Mouse (Mus musculus) CD8-positive naive resting alpha-beta T cell, adult 2 months (primary cell): Measurements from ENCODE around the gene Clec16a.

Experiments used
- DNase-seq, 2 experiments: peaks; one replicate each; pipeline ENCODE4 v3.0.0; 2022; ENCODE audit warnings: low read depth in 2 of 2, low spot score in 2 of 2

Gene Clec16a

GRCm38 (mm10) chr16:10762569-10763180 lies 217.5 kb downstream of the Clec16a start:
- no peak for DNase-seq

GRCm38 (mm10) chr16:10763540-10764264 lies 218.6 kb downstream of the Clec16a start:
- no peak for DNase-seq

- no peak for DNase-seq
Measured at GRCm38 (mm10) chr16:10764323-10764722, 219.2 kb downstream of the Clec16a start.

DNA sequence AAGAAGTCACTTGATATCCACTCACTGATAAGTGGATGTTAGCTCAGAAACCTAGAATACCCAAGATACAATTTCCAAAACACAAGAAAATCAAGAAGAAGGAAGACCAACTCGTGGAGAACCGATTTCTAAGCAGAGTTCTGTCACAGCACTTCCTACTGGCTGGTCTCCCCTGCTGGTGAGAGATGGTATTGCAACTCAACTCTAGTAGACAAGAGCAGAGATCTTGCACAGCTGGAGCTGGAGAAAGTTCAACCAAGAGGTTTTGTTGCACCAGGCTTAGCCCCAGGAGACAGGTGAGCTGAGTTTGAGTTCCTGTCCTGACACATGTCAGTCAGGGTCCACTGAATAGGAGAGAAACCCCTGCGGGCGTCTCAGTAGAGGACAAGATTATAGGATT lies 222.0 kb downstream of the Clec16a start:
- peak; percentile 79 to 82 for DNase-seq

DNA sequence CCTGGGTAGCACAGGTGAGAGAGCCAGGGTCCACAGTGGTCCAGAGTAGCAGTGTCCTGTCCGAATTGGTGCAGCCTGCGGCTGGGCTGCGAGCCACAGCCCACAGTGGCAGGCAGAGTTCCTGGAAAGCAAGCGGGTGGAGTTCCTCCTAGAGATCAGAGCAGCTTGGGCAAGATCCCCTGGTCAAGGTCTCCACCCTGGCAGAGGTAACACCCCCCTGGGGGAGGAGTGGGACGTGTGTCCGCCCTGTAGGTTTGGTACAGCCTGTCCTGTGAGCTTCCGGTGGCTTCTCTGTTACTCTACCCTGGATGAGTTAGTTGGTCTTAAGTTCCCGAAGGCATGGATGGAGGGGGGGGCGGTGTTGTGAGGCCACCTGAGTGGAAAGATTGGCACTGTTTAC lies 223.7 kb downstream of the Clec16a start:
- no peak for DNase-seq

- DNase-seq, result peak in 1 of 2 experiments; percentile 37
Measured at GRCm38 (mm10) chr16:10769661-10770060, 224.5 kb downstream of the Clec16a start.

- DNase-seq, result peak in 1 of 2 experiments; percentile 23
Measured at GRCm38 (mm10) chr16:10770531-10771325, 225.6 kb downstream of the Clec16a start.

DNA sequence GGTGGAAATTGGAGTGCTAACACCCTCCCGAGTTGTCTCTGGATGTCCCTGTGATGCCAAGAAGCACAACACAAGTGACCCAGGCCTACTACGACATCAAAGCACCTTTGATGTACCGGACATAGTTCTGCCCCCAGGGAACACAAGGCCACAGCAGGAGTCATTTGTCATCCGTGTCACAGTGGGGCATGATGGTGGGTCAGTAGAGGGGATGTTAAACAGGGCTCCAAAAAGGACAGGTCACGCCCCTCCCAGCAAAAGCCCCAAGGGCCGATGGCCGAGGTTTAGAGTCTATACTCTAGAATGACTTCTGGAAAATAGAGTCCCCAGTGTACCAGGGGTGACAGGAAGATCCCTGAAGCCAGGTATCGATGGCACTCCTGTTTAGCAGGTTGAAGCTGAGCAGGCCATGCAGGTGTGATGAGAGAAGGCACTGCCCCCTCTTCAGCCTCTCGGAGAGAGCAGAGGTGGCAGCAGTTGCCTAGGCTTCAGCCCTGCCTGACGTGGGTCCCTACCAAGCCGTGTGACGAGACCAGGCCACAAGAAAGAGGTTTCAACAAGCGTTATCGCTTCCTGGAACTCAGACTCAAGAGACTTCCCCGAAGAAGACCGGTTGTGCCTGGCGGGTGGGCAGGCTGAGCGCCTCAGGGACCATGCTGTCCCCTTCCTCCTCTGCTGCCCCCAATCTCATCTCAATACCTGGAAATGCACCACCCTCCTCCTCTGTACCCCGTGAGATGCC lies 226.8 kb downstream of the Clec16a start:
- DNase-seq, result peak; percentile 84 to 87

DNA sequence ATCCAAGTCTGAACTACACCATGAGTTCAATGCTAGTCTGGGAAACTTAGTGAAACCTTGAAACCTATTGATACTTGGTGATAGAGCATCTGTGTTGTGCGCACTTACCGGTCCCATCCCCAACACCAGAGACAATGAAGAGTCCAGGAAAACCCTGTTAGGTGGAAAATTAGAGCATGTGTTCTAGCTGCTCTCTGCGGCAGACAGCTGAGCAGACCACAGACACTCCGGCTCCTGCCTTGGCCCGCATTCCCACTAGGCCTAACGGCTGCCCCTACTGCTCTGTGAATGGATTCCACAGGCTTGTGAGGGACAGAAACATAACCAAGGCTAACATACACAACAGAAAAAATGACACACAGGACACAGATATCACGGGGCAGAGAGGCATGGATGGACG lies 228.4 kb downstream of the Clec16a start:
- DNase-seq, result no peak

- no peak for DNase-seq
Measured at GRCm38 (mm10) chr16:10774726-10775125, 229.6 kb downstream of the Clec16a start.

- no peak for DNase-seq
Measured at GRCm38 (mm10) chr16:10776322-10776721, 231.2 kb downstream of the Clec16a start.

DNA sequence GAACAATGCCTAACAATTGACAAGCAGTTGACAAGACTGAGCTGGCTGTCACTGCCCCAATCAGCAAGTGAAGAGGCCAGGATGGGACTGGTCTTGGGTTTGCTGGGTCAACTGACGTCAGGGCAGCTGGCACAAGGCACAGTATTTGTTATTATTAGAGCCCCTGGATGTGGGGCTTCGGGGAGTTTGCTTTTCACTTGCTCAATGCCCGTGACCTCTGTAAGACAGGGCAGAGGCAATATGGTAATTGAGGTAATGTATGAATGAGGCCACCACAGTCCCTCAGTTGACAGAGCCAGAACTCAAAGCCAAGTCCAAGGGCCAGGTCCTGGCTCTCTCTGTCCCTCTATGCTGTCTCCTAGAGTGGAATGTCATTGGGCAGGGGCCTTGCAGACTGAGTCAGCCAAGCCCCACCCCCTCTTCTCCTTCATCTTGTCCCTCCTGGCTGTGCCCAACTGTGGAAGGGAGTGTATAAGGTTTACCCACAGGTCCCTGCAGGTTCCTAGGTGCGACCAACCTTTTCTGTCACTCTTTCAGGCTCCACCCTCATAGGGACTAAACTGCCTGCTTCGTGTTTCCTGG lies 232.5 kb downstream of the Clec16a start:
- no peak for DNase-seq

- DNase-seq, result no peak
Measured at GRCm38 (mm10) chr16:10780631-10781120, 235.5 kb downstream of the Clec16a start.

- DNase-seq, result peak; percentile 39 to 54
Measured at GRCm38 (mm10) chr16:10781862-10782371, 236.8 kb downstream of the Clec16a start.

- DNase-seq, result no peak
Measured at GRCm38 (mm10) chr16:10782377-10783151, 237.4 kb downstream of the Clec16a start.

DNA sequence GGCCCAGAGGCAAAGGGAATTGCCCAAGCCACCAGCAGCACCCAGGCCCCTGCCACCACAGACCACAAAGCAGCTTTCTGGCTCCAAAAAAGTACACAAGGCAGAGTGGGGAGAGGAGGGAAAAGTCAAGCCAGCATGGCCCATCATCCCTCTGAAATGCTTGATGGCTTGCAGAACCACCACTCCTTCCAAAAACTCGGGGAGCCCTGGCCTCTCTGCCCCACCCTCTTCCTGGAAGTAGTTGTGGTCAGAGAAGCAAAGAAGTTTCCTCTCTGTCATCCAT lies 238.0 kb downstream of the Clec16a start:
- no peak for DNase-seq

GRCm38 (mm10) chr16:10783451-10783850 lies 238.3 kb downstream of the Clec16a start:
- DNase-seq, result no peak

DNA sequence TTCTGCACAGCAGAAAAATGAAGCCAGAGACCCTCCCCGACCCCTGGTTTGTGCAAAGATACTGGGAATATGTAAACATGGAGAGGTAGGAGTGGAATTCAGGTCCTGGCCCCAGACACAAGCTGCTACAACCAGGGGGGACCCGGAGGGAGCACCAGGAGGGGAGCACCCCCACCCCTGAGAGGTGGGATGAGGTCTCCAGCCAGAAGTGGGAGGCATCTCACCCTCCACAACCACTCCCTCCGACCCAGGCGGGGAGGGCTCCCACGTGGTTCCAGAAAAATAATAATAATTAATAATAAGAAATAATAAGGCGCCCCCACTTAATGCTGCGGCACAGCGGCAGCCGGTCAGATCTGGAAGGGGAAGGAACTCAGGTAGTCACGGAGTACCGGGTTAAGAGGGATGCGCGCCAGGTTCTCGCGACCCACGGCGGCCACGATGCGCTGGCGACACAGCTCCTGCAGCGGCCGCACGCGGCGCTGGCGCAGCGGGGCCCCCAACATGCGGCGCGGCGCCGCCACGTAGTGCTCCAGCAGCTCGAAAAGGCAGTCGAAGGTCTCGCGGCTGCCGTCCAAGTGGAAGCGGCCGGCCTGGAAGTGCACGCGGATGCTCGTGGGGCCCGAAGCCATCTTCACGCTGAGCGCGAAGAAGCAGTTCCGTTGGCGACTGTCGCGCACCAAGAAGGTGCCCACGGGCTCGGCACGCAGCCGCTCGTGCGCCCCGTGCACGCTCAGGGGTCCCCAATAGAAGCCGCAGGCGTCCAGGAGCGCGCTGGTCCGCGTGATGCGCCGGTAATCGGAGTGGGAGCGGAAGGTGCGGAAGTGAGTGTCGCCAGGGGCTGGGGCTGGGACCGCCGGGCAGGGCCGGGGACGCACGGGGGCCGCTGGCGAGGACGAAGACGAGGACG lies 239.0 kb downstream of the Clec16a start:
- peak in 1 of 2 experiments; percentile 33 for DNase-seq
